Mouse (Mus musculus) MEL (cell line): ENCODE results near the gene Rad21l. TPM values are rescaled to one million over a fixed set of nuclear protein-coding genes. Genes with fewer than 3 reads are reported as not detected.

ENCODE experiments used
- DNase-seq: peaks from one replicate; pipeline ENCODE4 v3.0.0; 2011; ENCODE audit warnings: low read depth, low spot score
- H3K27ac ChIP-seq: 2 replicates; pipeline ENCODE4 v1.5.1; 2012; ENCODE audit warnings: low read depth, mild to moderate bottlenecking, control low read depth, low read length, moderate library complexity; ENCODE audit not compliant: control insufficient read depth
- H3K27me3 ChIP-seq, 2 experiments: fragments of 150-350 bp in 1 of 2; sonication (generic) in 1 of 2; 2 replicates each; pipeline ENCODE4 v1.6.1; 2012; ENCODE audit warnings: low read length in 2 of 2, mild to moderate bottlenecking in 2 of 2, improper control_type of control experiment in 1 of 2, moderate library complexity in 1 of 2; ENCODE audit not compliant: insufficient read depth in 2 of 2, control insufficient read depth in 1 of 2
- H3K36me3 ChIP-seq, 2 experiments: 2 replicates each; pipeline ENCODE4 v1.6.1; 2012 to 2014; ENCODE audit warnings: low read length in 2 of 2, improper control_type of control experiment in 1 of 2, inconsistent platforms in 1 of 2, mild to moderate bottlenecking in 1 of 2; ENCODE audit not compliant: insufficient read depth in 2 of 2, control insufficient read depth in 1 of 2
- H3K4me1 ChIP-seq, 2 experiments: fragments of 150-350 bp in 1 of 2; sonication (generic) in 1 of 2; 2 replicates each; pipeline ENCODE4 v1.6.1; 2012; ENCODE audit warnings: low read length in 2 of 2, improper control_type of control experiment in 1 of 2, mild to moderate bottlenecking in 1 of 2; ENCODE audit not compliant: insufficient read depth in 2 of 2, control insufficient read depth in 1 of 2
- H3K4me3 ChIP-seq, 2 experiments: fragments of 150-350 bp in 1 of 2; sonication (generic) in 1 of 2; 2 replicates each; pipeline ENCODE4 v1.5.1; 2012; ENCODE audit warnings: low read depth in 2 of 2, low read length in 2 of 2, mild to moderate bottlenecking in 2 of 2, moderate library complexity in 2 of 2, control low read depth in 1 of 2, improper control_type of control experiment in 1 of 2; ENCODE audit not compliant: control insufficient read depth in 1 of 2, insufficient read depth in 1 of 2
- H3K79me2 ChIP-seq: 2 replicates; pipeline ENCODE4 v1.6.1; 2012; ENCODE audit warnings: mild to moderate bottlenecking, low read length, moderate library complexity; ENCODE audit not compliant: control insufficient read depth, poor library complexity, insufficient read depth
- H3K9ac ChIP-seq: 2 replicates; pipeline ENCODE4 v1.6.1; 2012; ENCODE audit warnings: low read depth, mild to moderate bottlenecking, control low read depth, low read length, moderate library complexity; ENCODE audit not compliant: control insufficient read depth, poor library complexity, severe bottlenecking
- H3K9me3 ChIP-seq: fragments of 150-350 bp; sonication (generic); replicated peaks from 2 replicates; pipeline ENCODE4 v1.6.1; 2012; ENCODE audit warnings: mild to moderate bottlenecking, low read length, improper control_type of control experiment, moderate library complexity; ENCODE audit not compliant: insufficient read depth
- CHD1 ChIP-seq: IDR thresholded peaks from 2 replicates; pipeline ENCODE4 v1.6.1; 2012; ENCODE audit warnings: low read depth, mild to moderate bottlenecking, inconsistent platforms, low read length, improper control_type of control experiment
- CHD2 ChIP-seq: IDR thresholded peaks from 2 replicates; pipeline ENCODE4 v1.6.1; 2011; ENCODE audit warnings: low read length, improper control_type of control experiment
- CTCF ChIP-seq, 3 experiments: IDR thresholded peaks in 2 of 3; conservative IDR thresholded peaks in 1 of 3; 2 replicates each; pipeline ENCODE4 v1.5.1; 2011 to 2012; ENCODE audit warnings: low read length in 3 of 3, low read depth in 2 of 3, mild to moderate bottlenecking in 2 of 3, improper control_type of control experiment in 1 of 3, inconsistent platforms in 1 of 3, mixed read lengths in 1 of 3, moderate library complexity in 1 of 3; ENCODE audit not compliant: control insufficient read depth in 1 of 3, insufficient read depth in 1 of 3, poor library complexity in 1 of 3, severe bottlenecking in 1 of 3
- ELF1 ChIP-seq: IDR thresholded peaks from 2 replicates; pipeline ENCODE4 v1.6.1; 2014; ENCODE audit warnings: low read depth, mild to moderate bottlenecking, inconsistent platforms, low read length, improper control_type of control experiment, moderate library complexity
- EP300 ChIP-seq, 2 experiments: IDR thresholded peaks; 2 replicates each; pipeline ENCODE4 v1.6.1; 2011; ENCODE audit warnings: improper control_type of control experiment in 2 of 2, low read length in 2 of 2, low read depth in 1 of 2, mild to moderate bottlenecking in 1 of 2
- GABPA ChIP-seq: IDR thresholded peaks from 2 replicates; pipeline ENCODE4 v1.6.1; 2012; ENCODE audit warnings: low read depth, mild to moderate bottlenecking, inconsistent platforms, low read length, improper control_type of control experiment, moderate library complexity
- GATA1 ChIP-seq: IDR thresholded peaks from 2 replicates; pipeline ENCODE4 v1.6.1; 2011; ENCODE audit warnings: low read depth, low read length, improper control_type of control experiment
- HCFC1 ChIP-seq: IDR thresholded peaks from 2 replicates; pipeline ENCODE4 v1.6.1; 2012; ENCODE audit warnings: low read depth, mild to moderate bottlenecking, inconsistent platforms, low read length, improper control_type of control experiment, moderate library complexity
- MEF2A ChIP-seq: IDR thresholded peaks from 2 replicates; pipeline ENCODE4 v1.6.1; 2014; ENCODE audit warnings: low read depth, mild to moderate bottlenecking, inconsistent platforms, low read length, improper control_type of control experiment; ENCODE audit not compliant: poor library complexity, insufficient replicate concordance, severe bottlenecking; ENCODE audit errors: extremely low read depth
- MYB ChIP-seq: IDR thresholded peaks from 2 replicates; pipeline ENCODE4 v1.6.1; 2011; ENCODE audit warnings: mild to moderate bottlenecking, low read depth, low read length, improper control_type of control experiment
- NELFE ChIP-seq: IDR thresholded peaks from 2 replicates; pipeline ENCODE4 v1.6.1; 2011; ENCODE audit warnings: low read depth, low read length, improper control_type of control experiment
- NRF1 ChIP-seq: IDR thresholded peaks from 2 replicates; pipeline ENCODE4 v1.6.1; 2014; ENCODE audit warnings: low read depth, mild to moderate bottlenecking, inconsistent platforms, low read length, improper control_type of control experiment, moderate library complexity; ENCODE audit not compliant: poor library complexity, insufficient read depth, severe bottlenecking
- POLR2A ChIP-seq, 2 experiments: IDR thresholded peaks; 2 replicates each; pipeline ENCODE4 v1.6.1; 2011 to 2012; ENCODE audit warnings: low read length in 2 of 2, mild to moderate bottlenecking in 2 of 2, control low read depth in 1 of 2, improper control_type of control experiment in 1 of 2, low read depth in 1 of 2, moderate library complexity in 1 of 2; ENCODE audit not compliant: control insufficient read depth in 1 of 2, insufficient read depth in 1 of 2, poor library complexity in 1 of 2
- POLR2AphosphoS5 ChIP-seq: IDR thresholded peaks from 2 replicates; pipeline ENCODE4 v1.6.1; 2012; ENCODE audit warnings: low read depth, borderline replicate concordance, mild to moderate bottlenecking, inconsistent platforms, low read length, moderate library complexity, mixed read lengths
- RAD21 ChIP-seq: IDR thresholded peaks from 2 replicates; pipeline ENCODE4 v1.6.1; 2011; ENCODE audit warnings: mild to moderate bottlenecking, low read depth, low read length, improper control_type of control experiment
- SIN3A ChIP-seq: IDR thresholded peaks from 2 replicates; pipeline ENCODE4 v1.6.1; 2012; ENCODE audit warnings: low read length, improper control_type of control experiment, inconsistent platforms
- SMC3 ChIP-seq: IDR thresholded peaks from 2 replicates; pipeline ENCODE4 v1.6.1; 2011; ENCODE audit warnings: low read depth, low read length, improper control_type of control experiment
- ZKSCAN1 ChIP-seq: IDR thresholded peaks from 2 replicates; pipeline ENCODE4 v1.6.1; 2012; ENCODE audit warnings: low read depth, mild to moderate bottlenecking, inconsistent platforms, low read length, improper control_type of control experiment, moderate library complexity
- ZMIZ1 ChIP-seq: IDR thresholded peaks from 2 replicates; pipeline ENCODE4 v1.6.1; 2012; ENCODE audit warnings: low read depth, mild to moderate bottlenecking, inconsistent platforms, low read length, improper control_type of control experiment, moderate library complexity
- ZNF384 ChIP-seq: IDR thresholded peaks from 2 replicates; pipeline ENCODE4 v1.6.1; 2012; ENCODE audit warnings: low read depth, mild to moderate bottlenecking, inconsistent platforms, low read length, improper control_type of control experiment
- polyA plus RNA-seq, 2 experiments: library from polyadenylated mRNA; stranded (reverse) in 1 of 2; unstranded in 1 of 2; fragments of >175 nt in 1 of 2; fragments of >200 nt in 1 of 2; gene quantifications; 2 replicates each; pipeline versions ENCODE4 v1.2.1 to v1.2.4; 2012; ENCODE audit warnings: low replicate concordance in 2 of 2, low read depth in 1 of 2; ENCODE audit not compliant: insufficient read length in 2 of 2, insufficient read depth in 1 of 2, missing spikeins in 1 of 2
- total RNA-seq: library from RNA; depleted of rRNA; stranded (reverse); fragments of 300-350 nt; gene quantifications from 2 replicates; pipeline ENCODE4 v1.2.3, GENCODE M21; 2012

Gene Rad21l
- total and polyA plus RNA-seq, 3 experiments = not detected

GRCm38 (mm10) chr2:151682357-151682756 lies 14.0 kb upstream of the Rad21l start (continued):
- no peak for TF ChIP-seq SIN3A
- TF ChIP-seq HCFC1 = no peak
- TF ChIP-seq CTCF (IDR thresholded peaks at IDR 0.05 in 2 of 3, conservative IDR thresholded peaks at IDR 0.05 in 1 of 3; ENCODE audit: control insufficient read depth in 1 of 3, insufficient read depth in 1 of 3, low read depth in 2 of 3, low read length in 3 of 3, poor library complexity in 1 of 3, severe bottlenecking in 1 of 3) = peak in 2 of 3 experiments; percentile 51 to 52; a peak in 4 of 6 replicates

DNA sequence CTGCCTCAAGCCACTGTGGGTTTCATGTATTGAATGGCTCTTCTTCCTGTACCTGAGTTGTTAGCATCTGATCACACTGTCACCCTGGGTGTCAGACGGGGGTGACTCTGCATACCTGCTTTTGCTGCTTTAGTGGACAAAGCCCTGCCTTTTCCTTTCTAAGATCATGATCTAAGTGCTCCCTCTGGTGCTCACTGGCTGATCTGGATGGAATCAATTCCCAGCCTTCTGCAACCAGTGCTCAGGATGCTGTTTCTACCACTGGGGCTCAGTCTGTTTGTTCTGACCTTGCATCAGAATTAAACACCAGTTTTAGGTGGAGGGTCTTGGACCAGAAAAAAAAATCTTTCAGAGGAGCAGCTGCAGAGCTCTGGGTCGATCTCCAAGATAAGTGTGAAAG lies 7.9 kb upstream of the Rad21l start:
- no peaks in the 10 kb centered on the region for H3K4me1 ChIP-seq
- TF ChIP-seq ZMIZ1 (no peak), RAD21 (peak; percentile 13), CHD1 (no peak), NRF1 (no peak), ELF1 (no peak)
- H3K9ac ChIP-seq = no peak overlapping the region
- no peaks in the 10 kb centered on the region for H3K79me2 ChIP-seq
- H3K36me3 ChIP-seq = no peaks in the 10 kb centered on the region
- no peak for DNase-seq
- no peak overlapping the region for H3K4me3 ChIP-seq
- H3K27me3 ChIP-seq = peaks cover 0 to 4% of the 10 kb centered on the region in 2 experiments; a peak in 2 of 4 replicates
- H3K9me3 ChIP-seq = no peaks in the 10 kb centered on the region
- no peak overlapping the region for H3K27ac ChIP-seq

DNA sequence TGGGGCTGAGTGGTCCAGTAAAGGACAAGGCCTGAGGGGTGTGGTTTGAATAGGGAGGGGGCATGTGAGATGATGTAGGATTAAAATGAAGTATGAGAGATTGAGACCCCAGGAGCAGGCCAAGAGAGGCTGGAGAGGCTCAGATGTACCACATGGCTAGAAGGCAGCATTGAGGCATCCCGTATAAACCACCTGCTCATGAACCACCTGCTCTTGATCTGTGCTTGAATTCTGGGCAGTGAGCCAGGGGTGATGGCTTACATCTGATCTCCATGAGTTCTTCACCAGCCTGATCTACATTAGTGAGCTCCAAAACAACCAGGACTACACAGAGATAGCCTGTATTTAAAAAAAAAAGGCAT lies 2.6 kb upstream of the Rad21l start:
- peak; percentile 15 for DNase-seq
- no peak overlapping the region for H3K27ac ChIP-seq
- TF ChIP-seq SMC3 (no peak), HCFC1 (no peak), NELFE (no peak), POLR2A (IDR thresholded peaks at IDR 0.05; ENCODE audit: control insufficient read depth in 1 of 2, insufficient read depth in 1 of 2, low read depth in 1 of 2, low read length in 2 of 2, poor library complexity in 1 of 2) (no peak), EP300 (IDR thresholded peaks at IDR 0.05; ENCODE audit: low read depth in 1 of 2, low read length in 2 of 2) (no peak), CHD2 (no peak), ZKSCAN1 (no peak), ELF1 (no peak), POLR2AphosphoS5 (no peak), ZNF384 (no peak), MEF2A (no peak), MYB (no peak), GABPA (no peak), GATA1 (no peak), ZMIZ1 (no peak)
- H3K4me1 ChIP-seq = no peaks in the 10 kb centered on the region
- no peaks in the 10 kb centered on the region for H3K36me3 ChIP-seq
- no peak overlapping the region for H3K4me3 ChIP-seq
- H3K9ac ChIP-seq = no peak overlapping the region
- H3K27me3 ChIP-seq = no peaks in the 10 kb centered on the region; a peak in 4 of 4 replicates
- H3K79me2 ChIP-seq = no peaks in the 10 kb centered on the region
- no peaks in the 10 kb centered on the region for H3K9me3 ChIP-seq
